Mouse (Mus musculus): Measurements from ENCODE around the gene Dis3l. TPM values are rescaled to one million over a fixed set of nuclear protein-coding genes. Genes with fewer than 3 reads are reported as not detected.

Gene Dis3l
- polyA plus RNA-seq, 1 experiment from 2014 or later = 13.0 TPM

DNA sequence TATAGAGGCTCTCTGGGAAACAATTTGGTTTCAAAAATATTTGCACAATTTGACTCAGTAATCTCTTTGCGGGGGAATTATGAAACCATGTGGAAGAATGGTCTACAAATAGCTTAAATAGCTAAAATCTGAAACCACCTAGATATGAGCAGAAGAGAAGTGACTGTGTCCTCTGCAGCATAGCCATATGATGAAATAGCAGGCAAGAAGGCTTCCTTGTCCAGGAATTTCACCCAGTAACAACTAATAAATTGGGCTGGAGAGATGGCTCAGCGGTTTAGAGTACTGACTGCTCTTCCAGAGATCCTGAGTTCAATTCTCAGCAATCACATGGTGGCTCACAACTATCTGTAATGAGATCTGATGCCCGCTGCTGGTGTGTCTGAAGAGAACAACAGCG is 80.1 kb downstream of the Dis3l start:
- no peak for DNase-seq (ENCODE audit: low spot score)

DNA sequence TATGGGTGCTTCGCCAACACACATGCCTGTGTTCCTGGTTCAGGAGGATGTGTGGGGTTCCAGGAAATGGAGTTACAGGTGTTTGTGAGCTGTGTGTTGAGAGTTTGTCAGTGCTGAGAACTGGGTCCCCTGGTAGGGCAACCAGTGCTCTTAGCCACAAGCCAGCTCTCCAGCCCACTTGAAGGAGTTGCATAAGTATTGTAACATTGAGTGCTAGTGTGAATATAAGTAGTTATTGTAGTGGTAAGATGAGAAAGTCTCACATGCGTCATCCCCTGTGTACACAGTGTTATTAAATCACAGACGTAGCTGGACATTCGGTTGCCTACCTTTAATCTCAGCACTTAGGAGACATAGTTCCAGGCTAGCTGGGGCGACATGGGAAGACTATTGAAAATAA is 81.2 kb downstream of the Dis3l start:
- DNase-seq (ENCODE audit: low spot score) = no peak

Other genes starting within 250 kb of the Dis3l start
- 0.23 TPM in 1 of 2 replicates, not detected in the other for gene Lctl, start 224.1 kb downstream of the Dis3l start, polyA plus RNA-seq (2015; fragmentation: Nextera tagmentation; extraction: Ambion mirVana)
- gene Zwilch, start 168.2 kb downstream of the Dis3l start, polyA plus RNA-seq (2015; fragmentation: Nextera tagmentation; extraction: Ambion mirVana) = 9.4 and 11.3 TPM in 2 replicates
- gene Rpl4, start 167.9 kb downstream of the Dis3l start, polyA plus RNA-seq (2015; fragmentation: Nextera tagmentation; extraction: Ambion mirVana) = 1,382 and 1,420 TPM in 2 replicates
- gene Snapc5, start 162.0 kb downstream of the Dis3l start, polyA plus RNA-seq (2015; fragmentation: Nextera tagmentation; extraction: Ambion mirVana) = 38.2 and 43.5 TPM in 2 replicates
- gene Uchl4, start 106.1 kb downstream of the Dis3l start, polyA plus RNA-seq (2015; fragmentation: Nextera tagmentation; extraction: Ambion mirVana) = 1.9 TPM in 2 replicates
- gene Map2k1, start 87.7 kb downstream of the Dis3l start, polyA plus RNA-seq (2015; fragmentation: Nextera tagmentation; extraction: Ambion mirVana) = 67.5 and 68.1 TPM in 2 replicates
- gene Tipin, start 59.7 kb downstream of the Dis3l start, polyA plus RNA-seq (2015; fragmentation: Nextera tagmentation; extraction: Ambion mirVana) = 316 and 327 TPM in 2 replicates
- gene Megf11, start 44.3 kb upstream of the Dis3l start, polyA plus RNA-seq (2015; fragmentation: Nextera tagmentation; extraction: Ambion mirVana) = 0.58 and 0.75 TPM in 2 replicates